Mouse (Mus musculus) brain, embryonic 14.5 days (tissue): ENCODE results near the gene Aes.

ENCODE experiments used
- CTCF ChIP-seq: fragments of 200-500 bp; IDR thresholded peaks from 2 replicates; pipeline ENCODE4 v1.5.1; 2012; ENCODE audit warnings: inconsistent platforms, mild to moderate bottlenecking, moderate library complexity, borderline replicate concordance; ENCODE audit not compliant: insufficient read depth, insufficient read length; ENCODE audit errors: extremely low read depth
- POLR2A ChIP-seq: fragments of 200-500 bp; IDR thresholded peaks from 2 replicates; pipeline ENCODE4 v1.6.1; 2012; ENCODE audit warnings: mild to moderate bottlenecking, inconsistent platforms, borderline replicate concordance; ENCODE audit not compliant: poor library complexity, insufficient read depth, insufficient read length, severe bottlenecking; ENCODE audit errors: extremely low read depth

- no peak for TF ChIP-seq CTCF
- TF ChIP-seq POLR2A: no peak
Observed at GRCm38 (mm10) chr10:81571501-81571876, 12.2 kb downstream of the Aes start.
